Mouse (Mus musculus) G1E (cell line): ENCODE data around the gene Pheta1.

Experiments used
- CTCF ChIP-seq: IDR thresholded peaks from 2 replicates; pipeline ENCODE4 v1.5.1; 2012; ENCODE audit warnings: low read depth, low read length, inconsistent platforms, mixed read lengths
- GATA1 ChIP-seq: IDR thresholded peaks from 2 replicates; pipeline ENCODE4 v1.6.1; 2012; ENCODE audit warnings: borderline replicate concordance, low read length, inconsistent platforms, mixed read lengths
- TAL1 ChIP-seq: conservative IDR thresholded peaks from 2 replicates; pipeline ENCODE4 v1.6.1; 2012; ENCODE audit warnings: low read depth, low read length, inconsistent platforms, mixed read lengths

DNA sequence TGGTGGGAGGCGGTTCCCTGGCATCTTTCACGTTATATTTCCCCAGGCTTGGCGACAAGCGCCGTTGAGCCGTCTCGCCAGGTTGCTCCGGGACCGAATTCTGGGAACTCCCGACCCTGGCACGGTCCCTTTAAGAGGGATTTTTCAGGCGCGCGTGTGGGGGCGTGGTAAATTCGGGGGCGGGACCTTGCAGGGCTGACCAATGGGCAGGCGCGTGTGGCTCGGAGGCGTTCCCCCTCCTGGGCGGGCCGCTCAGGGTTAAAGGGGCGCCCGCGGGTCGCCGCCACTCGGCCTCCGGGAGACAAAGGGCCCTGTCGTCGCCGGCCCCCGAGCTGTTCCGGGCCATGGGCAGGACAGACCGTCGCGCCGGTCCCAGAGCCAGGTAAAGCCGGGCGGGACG lies at the start of gene Pheta1:
- TF ChIP-seq CTCF (no peak), GATA1 (no peak), TAL1 (no peak)
